Mouse (Mus musculus) ES-E14 (cell line): ENCODE results near the gene Tacc2. TPM values are rescaled to one million over a fixed set of nuclear protein-coding genes. Genes with fewer than 3 reads are reported as not detected.

Experiments
- DNase-seq: peaks from one replicate; pipeline ENCODE4 v3.0.0-alpha.2; 2013; ENCODE audit warnings: low read depth, low spot score
- H3K27ac ChIP-seq: 2 replicates; pipeline ENCODE4 v1.5.1; 2012; ENCODE audit warnings: low read depth, mild to moderate bottlenecking, low read length, moderate library complexity, mixed read lengths; ENCODE audit not compliant: poor library complexity, insufficient read depth, severe bottlenecking
- H3K36me3 ChIP-seq: 2 replicates; pipeline ENCODE4 v1.6.1; 2012; ENCODE audit warnings: mild to moderate bottlenecking, low read length, moderate library complexity, mixed read lengths; ENCODE audit not compliant: control insufficient read depth, poor library complexity, insufficient read depth, severe bottlenecking
- H3K4me1 ChIP-seq, 2 experiments: fragments of 150-350 bp in 1 of 2; sonication (generic) in 1 of 2; 2 replicates each; pipeline ENCODE4 v1.6.1; 2012; ENCODE audit warnings: low read length in 2 of 2, mild to moderate bottlenecking in 1 of 2, mixed read lengths in 1 of 2; ENCODE audit not compliant: control insufficient read depth in 2 of 2, insufficient read depth in 2 of 2, poor library complexity in 1 of 2
- H3K4me3 ChIP-seq, 2 experiments: fragments of 150-350 bp in 1 of 2; sonication (generic) in 1 of 2; 2 replicates each; pipeline ENCODE4 v1.5.1; 2012; ENCODE audit warnings: low read length in 2 of 2, low read depth in 1 of 2, mild to moderate bottlenecking in 1 of 2, mixed read lengths in 1 of 2; ENCODE audit not compliant: insufficient read depth in 1 of 2, poor library complexity in 1 of 2, severe bottlenecking in 1 of 2
- H3K9ac ChIP-seq: 2 replicates; pipeline ENCODE4 v1.6.1; 2012; ENCODE audit warnings: low read depth, mild to moderate bottlenecking, low read length, mixed read lengths; ENCODE audit not compliant: poor library complexity, insufficient read depth, severe bottlenecking
- H3K9me3 ChIP-seq: fragments of 150-350 bp; sonication (generic); 2 replicates; pipeline ENCODE4 v1.6.1; 2012; ENCODE audit warnings: low read depth, mild to moderate bottlenecking, low read length; ENCODE audit not compliant: control insufficient read depth, insufficient read depth
- CHD2 ChIP-seq: IDR thresholded peaks from 2 replicates; pipeline ENCODE4 v1.6.1; 2014; ENCODE audit warnings: mild to moderate bottlenecking, low read depth, low read length, inconsistent platforms
- HCFC1 ChIP-seq: IDR thresholded peaks from 2 replicates; pipeline ENCODE4 v1.6.1; 2012; ENCODE audit warnings: low read length, inconsistent platforms, borderline replicate concordance; ENCODE audit not compliant: insufficient read depth
- MAFK ChIP-seq: IDR thresholded peaks from 2 replicates; pipeline ENCODE4 v1.6.1; 2014; ENCODE audit warnings: mild to moderate bottlenecking, low read depth, low read length, inconsistent platforms; ENCODE audit not compliant: insufficient read depth
- ZC3H11A ChIP-seq: IDR thresholded peaks from 2 replicates; pipeline ENCODE4 v1.6.1; 2012; ENCODE audit warnings: low read depth, mild to moderate bottlenecking, inconsistent platforms, low read length, borderline replicate concordance
- ZNF384 ChIP-seq: IDR thresholded peaks from 2 replicates; pipeline ENCODE4 v1.6.1; 2012; ENCODE audit warnings: low read depth, low read length, inconsistent platforms
- in situ Hi-C, 2 experiments: fragments of 600-800 bp; cut with MboI; formaldehyde crosslinking; loops; one replicate each; pipeline ENCODE4 v1.15.1; 2025; ENCODE audit warnings: low sequenced_read_pairs in 2 of 2, inconsistent platforms in 1 of 2; ENCODE audit not compliant: unreplicated experiment in 2 of 2
- total RNA-seq: library from RNA; depleted of rRNA; stranded (reverse); fragments of 300-350 nt; gene quantifications from 2 replicates; pipeline ENCODE4 v1.2.3, GENCODE M21; 2012

Tacc2 gene
- total RNA-seq, 1 experiment = 23.2 TPM

GRCm38 (mm10) chr7:130645332-130645993, 68.2 kb downstream of the Tacc2 start:
- in situ Hi-C loops = no loop called here

GRCm38 (mm10) chr7:130645994-130646761, 68.9 kb downstream of the Tacc2 start:
- in situ Hi-C loops = no loop called here
- H3K4me3 ChIP-seq = peak overlapping the region; percentile 77 to 87
- peak; percentile 59 for DNase-seq
- peaks cover 9 to 18% of the 10 kb centered on the region in 2 experiments for H3K4me1 ChIP-seq
- no peak for TF ChIP-seq ZC3H11A
- TF ChIP-seq MAFK = no peak
- TF ChIP-seq CHD2 = no peak
- no peak for TF ChIP-seq ZNF384
- no peak; the same call in 1 of the 2 replicates for TF ChIP-seq HCFC1
- H3K9ac ChIP-seq = peak overlapping the region; percentile 93
- H3K36me3 ChIP-seq = no peaks in the 10 kb centered on the region
- peak overlapping the region; percentile 71 for H3K27ac ChIP-seq
- H3K9me3 ChIP-seq = no peaks in the 10 kb centered on the region

More at GRCm38 (mm10) chr7:130645332-130645993, 68.2 kb downstream of the Tacc2 start:
- Histone ChIP-seq H3K9ac (peak overlapping the region; percentile 93), H3K4me1 (peaks cover 9 to 18% of the 10 kb centered on the region in 2 experiments), H3K9me3 (no peaks in the 10 kb centered on the region), H3K27ac (peak overlapping the region; percentile 71), H3K4me3 (peak overlapping the region; percentile 77 to 87), H3K36me3 (no peaks in the 10 kb centered on the region)
- TF ChIP-seq ZC3H11A (no peak), CHD2 (no peak), MAFK (peak; percentile 31; the same call in 1 of the 2 replicates), HCFC1 (no peak), ZNF384 (no peak)
- no peak for DNase-seq

- TF ChIP-seq MAFK (no peak), CHD2 (no peak), ZNF384 (no peak), HCFC1 (no peak), ZC3H11A (no peak)
- in situ Hi-C loops = no loop called here
- no peaks in the 10 kb centered on the region for H3K9me3 ChIP-seq
- peak overlapping the region; percentile 77 to 87 for H3K4me3 ChIP-seq
- DNase-seq = peak; percentile 75
- no peaks in the 10 kb centered on the region for H3K36me3 ChIP-seq
- peak overlapping the region; percentile 93 for H3K9ac ChIP-seq
- H3K4me1 ChIP-seq = peaks cover 9 to 18% of the 10 kb centered on the region in 2 experiments
- peak overlapping the region; percentile 71; the same call in 1 of the 2 replicates for H3K27ac ChIP-seq
These were observed 69.5 kb downstream of the Tacc2 start for GRCm38 (mm10) chr7:130646762-130647139.

- Histone ChIP-seq H3K4me1 (peaks cover 9 to 24% of the 10 kb centered on the region in 2 experiments), H3K27ac (no peak overlapping the region), H3K36me3 (no peaks in the 10 kb centered on the region), H3K4me3 (no peak overlapping the region), H3K9ac (no peak overlapping the region), H3K9me3 (no peaks in the 10 kb centered on the region)
- no peak for DNase-seq
- in situ Hi-C loops = no loop called here
- TF ChIP-seq HCFC1 = no peak
- TF ChIP-seq ZC3H11A = no peak
- TF ChIP-seq ZNF384 = no peak
- TF ChIP-seq MAFK = no peak
- TF ChIP-seq CHD2 = no peak
These were observed 70.8 kb downstream of the Tacc2 start for GRCm38 (mm10) chr7:130648061-130648460.
